Mouse (Mus musculus) embryonic facial prominence, embryonic 14.5 days (tissue): ENCODE results near the gene Dennd6b. TPM values are rescaled to one million over a fixed set of nuclear protein-coding genes. Genes with fewer than 3 reads are reported as not detected.
A peak's percentile ranks its signal among the peaks of the same experiment; 100 is the strongest.

Source experiments
- ATAC-seq: fragments of 200-750 bp; cut with Nextera tagmentation; 2 replicates; pipeline ENCODE4 v1.8.0; 2017; ENCODE audit warnings: low read depth, moderate number of reproducible peaks, moderate TSS enrichment
- DNase-seq: peaks from one replicate; pipeline ENCODE4 v3.0.0-alpha.2; 2015; ENCODE audit warnings: low spot score
- H3K27ac ChIP-seq: fragments of 300-500 bp; sonication (generic); replicated peaks from 2 replicates; pipeline ENCODE4 v1.5.1; 2014; ENCODE audit warnings: low read depth, mild to moderate bottlenecking, low read length, moderate library complexity
- H3K27me3 ChIP-seq: fragments of 300-500 bp; sonication (generic); replicated peaks from 2 replicates; pipeline ENCODE4 v1.6.1; 2014; ENCODE audit warnings: low read length; ENCODE audit not compliant: control insufficient read depth, insufficient read depth
- H3K36me3 ChIP-seq: fragments of 300-500 bp; sonication (generic); 2 replicates; pipeline ENCODE4 v1.6.1; 2014; ENCODE audit warnings: low read length, mixed read lengths; ENCODE audit not compliant: control insufficient read depth, insufficient read depth
- H3K4me1 ChIP-seq: fragments of 300-500 bp; sonication (generic); 2 replicates; pipeline ENCODE4 v1.6.1; 2014; ENCODE audit warnings: antibody characterized with exemption, low read length; ENCODE audit not compliant: control insufficient read depth, insufficient read depth
- H3K4me2 ChIP-seq: fragments of 300-500 bp; sonication (generic); 2 replicates; pipeline ENCODE4 v1.6.1; 2014; ENCODE audit warnings: low read depth, mild to moderate bottlenecking, low read length, moderate library complexity, mixed read lengths
- H3K4me3 ChIP-seq: fragments of 300-500 bp; sonication (generic); 2 replicates; pipeline ENCODE4 v1.5.1; 2014; ENCODE audit warnings: low read depth, mild to moderate bottlenecking, low read length
- H3K9ac ChIP-seq: fragments of 300-500 bp; sonication (generic); 2 replicates; pipeline ENCODE4 v1.6.1; 2014; ENCODE audit warnings: low read depth, mild to moderate bottlenecking, low read length, moderate library complexity, mixed read lengths
- H3K9me3 ChIP-seq: fragments of 300-500 bp; sonication (generic); 2 replicates; pipeline ENCODE4 v1.6.1; 2016; ENCODE audit warnings: low read length; ENCODE audit not compliant: control insufficient read depth
- WGBS: fragments of 180-500 bp; shearing (Covaris S2); extraction: QIAGEN DNeasy Blood & Tissue Kit; methylation state at CpG from one replicate; pipeline ENCODE4 v1.1.7; 2014; 5-methylcytosine and 5-hydroxymethylcytosine counted together
- polyA plus RNA-seq: library from polyadenylated mRNA; unstranded; fragments of >200 nt; fragmentation: Nextera tagmentation; extraction: Ambion mirVana; gene quantifications from 2 replicates; pipeline ENCODE4 v1.2.1, GENCODE M21; 2014

Dennd6b gene
- polyA plus RNA-seq, 1 experiment from 2014 or later: 11.4 TPM

DNA sequence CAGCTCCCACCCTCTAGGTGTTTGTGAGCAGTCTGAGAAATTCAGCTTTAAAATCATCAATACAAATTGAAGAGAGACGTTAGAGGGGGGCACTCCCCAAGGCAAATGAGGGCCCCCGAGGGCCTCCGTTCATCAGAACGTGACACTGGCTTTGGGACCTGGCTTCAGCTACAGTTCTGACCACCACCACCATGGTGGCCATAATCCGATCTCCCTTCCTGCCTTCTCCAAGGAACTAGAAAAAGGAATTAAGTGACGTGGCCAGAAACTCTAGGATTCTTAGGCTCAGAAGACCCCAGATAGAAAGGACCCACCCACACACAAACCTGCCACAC lies 16.7 kb downstream of the Dennd6b start:
- peak overlapping the region; percentile 62 for H3K4me2 ChIP-seq
- no peak for ATAC-seq
- H3K9ac ChIP-seq: peak overlapping the region; percentile 93
- H3K4me1 ChIP-seq: peaks cover 54% of the 10 kb centered on the region
- H3K4me3 ChIP-seq: peak overlapping the region; percentile 88
- DNase-seq: no peak
- H3K9me3 ChIP-seq: no peaks in the 10 kb centered on the region
- WGBS: 2% methylated on average over 6 of the region's 6 CpGs
- H3K36me3 ChIP-seq: no peaks in the 10 kb centered on the region
- peak overlapping the region; percentile 94 for H3K27ac ChIP-seq
- no peaks in the 10 kb centered on the region for H3K27me3 ChIP-seq

DNA sequence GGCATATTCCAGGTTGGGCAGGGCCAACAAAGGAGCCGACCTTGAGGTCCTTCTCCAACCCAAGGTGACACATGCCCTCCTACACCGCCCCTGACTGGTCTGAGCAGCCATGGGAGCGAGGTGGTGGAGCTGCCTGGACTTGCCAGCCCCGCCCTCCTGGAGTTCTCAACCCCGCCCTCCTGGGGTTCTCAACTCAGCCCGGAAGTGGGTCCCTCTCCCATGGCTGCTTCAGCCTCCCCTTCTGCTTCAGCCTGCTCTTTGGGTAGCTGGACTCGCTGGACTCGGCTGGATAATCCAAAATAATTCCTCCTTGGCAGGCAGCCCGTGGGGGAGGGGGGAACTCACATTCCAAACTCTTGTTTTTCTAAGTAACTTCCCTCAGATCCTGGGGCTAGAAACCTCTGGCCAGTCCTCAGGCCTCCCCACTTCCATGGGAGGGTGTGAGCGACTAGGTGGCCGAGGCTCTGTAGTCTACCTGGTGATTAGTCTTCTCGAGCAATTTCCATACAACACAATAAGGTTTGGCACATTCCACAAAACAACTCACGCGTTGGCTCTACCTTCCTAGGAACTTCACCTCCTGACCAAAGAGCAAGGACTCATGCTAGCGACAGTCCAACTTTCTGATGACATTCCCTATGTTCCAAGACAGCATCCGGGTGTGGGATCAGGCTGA lies 17.2 kb downstream of the Dennd6b start:
- peaks cover 59% of the 10 kb centered on the region for H3K4me1 ChIP-seq
- H3K27ac ChIP-seq: peak overlapping the region; percentile 94
- H3K36me3 ChIP-seq: no peaks in the 10 kb centered on the region
- H3K4me3 ChIP-seq: peak overlapping the region; percentile 88
- peak; percentile 30 for ATAC-seq
- H3K27me3 ChIP-seq: no peaks in the 10 kb centered on the region
- peak overlapping the region; percentile 93 for H3K9ac ChIP-seq
- H3K9me3 ChIP-seq: no peaks in the 10 kb centered on the region
- DNase-seq: peak; percentile 93
- WGBS: 2% methylated on average over 13 of the region's 16 CpGs
- peak overlapping the region; percentile 62 for H3K4me2 ChIP-seq

DNA sequence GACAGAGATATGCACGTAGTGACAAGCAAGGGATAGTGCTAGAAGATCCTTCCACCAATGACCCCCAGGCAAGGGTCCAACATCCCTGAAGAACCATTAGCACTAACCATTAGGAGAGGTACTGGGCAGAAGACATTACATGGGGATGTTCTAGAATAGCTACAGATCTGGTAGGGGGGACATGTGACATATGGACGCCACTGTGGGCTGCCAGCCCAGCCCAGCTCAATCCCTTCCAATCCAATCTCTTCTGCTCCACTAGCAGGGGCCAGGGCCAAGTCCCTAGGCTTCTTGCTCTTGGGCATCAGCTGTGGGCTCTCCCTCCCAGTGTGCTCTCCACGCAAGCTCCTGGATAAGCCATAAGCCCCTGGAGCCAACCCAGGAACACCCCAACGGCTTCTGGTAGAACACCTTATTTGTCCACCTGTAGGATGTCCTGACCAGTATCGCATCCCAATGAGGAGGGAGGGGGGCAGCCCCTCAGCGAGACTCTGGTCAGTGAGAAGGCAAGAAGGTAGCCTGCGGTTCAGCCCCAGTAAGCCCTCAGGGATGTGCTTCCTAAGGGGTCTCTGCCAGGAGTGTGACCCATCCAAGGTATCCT lies 17.9 kb downstream of the Dennd6b start:
- no peak for DNase-seq
- peak overlapping the region; percentile 93 for H3K9ac ChIP-seq
- H3K9me3 ChIP-seq: no peaks in the 10 kb centered on the region
- 72% methylated on average over 7 of the region's 7 CpGs for WGBS
- H3K27ac ChIP-seq: peak overlapping the region; percentile 94
- no peak for ATAC-seq
- H3K4me2 ChIP-seq: peak overlapping the region; percentile 62
- no peaks in the 10 kb centered on the region for H3K36me3 ChIP-seq
- H3K4me1 ChIP-seq: peaks cover 66% of the 10 kb centered on the region
- no peaks in the 10 kb centered on the region for H3K27me3 ChIP-seq
- peak overlapping the region; percentile 88 for H3K4me3 ChIP-seq

DNA sequence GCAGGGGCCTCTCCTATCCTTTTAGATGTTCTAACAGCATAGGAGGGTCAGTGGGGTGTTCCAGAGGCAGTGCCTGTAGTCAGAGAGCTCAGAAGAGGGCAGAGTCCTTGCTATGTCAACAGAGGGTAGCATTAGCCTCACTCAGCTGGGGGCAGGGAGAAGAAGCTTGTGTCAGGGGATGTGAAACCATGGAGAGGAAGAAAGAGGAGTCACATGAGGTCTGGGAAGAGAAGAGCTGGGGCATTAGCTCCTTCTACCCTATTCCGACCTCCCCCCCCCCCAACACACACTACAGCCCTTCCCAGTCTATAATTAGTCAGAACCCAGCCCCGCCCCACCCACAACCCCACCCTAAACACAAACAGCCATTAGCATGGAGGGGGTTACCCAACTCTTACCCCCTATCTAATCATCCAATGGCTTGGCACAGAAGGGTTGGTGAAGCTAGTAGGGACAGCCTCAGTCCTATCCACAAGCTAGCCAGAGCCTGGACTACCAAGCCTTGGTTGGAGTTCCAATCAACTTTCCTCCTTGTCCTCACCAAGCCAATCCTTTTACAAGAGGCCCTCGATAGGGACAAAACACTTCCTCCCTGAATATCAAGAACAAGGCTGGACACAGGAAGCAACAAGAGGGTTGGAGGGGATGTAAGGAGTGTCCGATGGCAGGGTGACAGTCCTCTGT lies 18.6 kb downstream of the Dennd6b start:
- Histone ChIP-seq H3K36me3 (no peaks in the 10 kb centered on the region), H3K4me1 (peaks cover 70% of the 10 kb centered on the region), H3K9ac (peak overlapping the region; percentile 93; the same call in 1 of the 2 replicates), H3K4me3 (no peak overlapping the region), H3K27ac (peak overlapping the region; percentile 94), H3K4me2 (peak overlapping the region; percentile 62), H3K9me3 (no peaks in the 10 kb centered on the region), H3K27me3 (no peaks in the 10 kb centered on the region)
- DNase-seq: no peak
- 68% methylated on average over 4 of the region's 4 CpGs for WGBS
- no peak for ATAC-seq

DNA sequence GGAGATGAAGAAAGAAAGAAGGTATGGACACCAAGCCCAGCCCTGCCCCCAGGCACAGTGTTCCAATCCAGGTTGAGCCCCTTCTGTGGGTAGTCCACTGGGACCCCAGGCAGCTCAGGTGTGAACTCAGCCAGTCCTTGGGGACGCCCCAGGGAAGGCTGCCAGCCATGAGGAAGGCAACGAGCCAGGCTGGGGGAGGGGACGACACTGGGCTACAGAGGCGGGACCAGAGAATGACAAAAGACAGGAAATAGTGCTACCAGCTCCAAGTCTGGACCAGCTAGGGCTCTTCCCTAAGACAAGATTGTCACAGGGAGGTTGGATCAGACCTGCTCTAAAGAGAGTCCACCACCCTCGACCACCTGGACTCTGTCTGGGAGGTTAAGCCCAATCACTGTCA lies 19.2 kb downstream of the Dennd6b start:
- Histone ChIP-seq H3K9ac (0 out of 2 replicates have a peak overlapping the region, but pooled peaks have one; percentile 32), H3K27me3 (no peaks in the 10 kb centered on the region), H3K4me3 (no peak overlapping the region), H3K36me3 (no peaks in the 10 kb centered on the region), H3K27ac (peak overlapping the region; percentile 30), H3K4me1 (peaks cover 70% of the 10 kb centered on the region), H3K9me3 (no peaks in the 10 kb centered on the region), H3K4me2 (peak overlapping the region; percentile 62)
- WGBS: 32% methylated on average over 4 of the region's 5 CpGs
- no peak for DNase-seq
- peak; percentile 4; the same call in 1 of the 2 replicates for ATAC-seq

DNA sequence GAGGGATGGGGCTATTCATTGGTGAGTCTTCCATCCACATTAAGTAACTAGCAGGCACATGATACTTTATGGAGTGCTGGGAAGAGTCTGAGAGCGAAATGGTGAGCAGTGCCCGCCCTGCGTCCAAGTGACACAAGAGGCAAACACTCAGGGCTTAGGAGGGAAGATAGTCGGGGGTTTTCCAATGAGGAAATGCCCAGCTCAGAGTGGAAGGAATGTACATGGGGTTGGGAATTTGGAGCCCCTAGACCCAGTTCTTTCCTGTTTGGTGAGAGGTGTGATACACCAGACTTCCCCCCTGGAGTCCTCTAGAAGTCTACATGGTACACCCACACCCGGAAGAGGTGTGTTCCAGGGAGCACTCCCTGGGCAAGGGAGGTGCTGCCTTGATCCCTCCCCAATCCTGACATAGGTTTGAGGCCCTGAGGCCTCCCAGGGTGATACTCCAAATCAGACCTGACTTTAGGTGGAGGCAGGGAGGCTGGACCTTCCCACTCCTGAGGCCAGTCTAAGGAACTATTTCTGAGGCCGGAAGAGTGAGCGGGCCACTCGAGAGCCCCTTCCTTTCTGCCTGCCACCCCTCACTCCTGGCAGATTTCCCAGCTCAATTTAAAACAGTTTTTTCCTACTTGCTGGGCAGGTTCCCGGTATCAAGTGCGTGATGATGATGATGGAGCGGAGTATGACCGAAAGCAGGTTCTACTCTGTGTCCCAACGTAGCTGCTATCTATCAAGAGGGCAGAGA lies 20.7 kb downstream of the Dennd6b start:
- H3K36me3 ChIP-seq: no peaks in the 10 kb centered on the region
- peak overlapping the region; percentile 73; the same call in 1 of the 2 replicates for H3K27ac ChIP-seq
- ATAC-seq: no peak
- no peak overlapping the region for H3K9ac ChIP-seq
- H3K4me3 ChIP-seq: no peak overlapping the region
- no peaks in the 10 kb centered on the region for H3K27me3 ChIP-seq
- no peaks in the 10 kb centered on the region for H3K9me3 ChIP-seq
- whole genome bisulfite sequencing: 72% methylated on average over 13 of the region's 13 CpGs
- H3K4me1 ChIP-seq: peaks cover 72% of the 10 kb centered on the region
- H3K4me2 ChIP-seq: no peak overlapping the region
- DNase-seq: no peak

DNA sequence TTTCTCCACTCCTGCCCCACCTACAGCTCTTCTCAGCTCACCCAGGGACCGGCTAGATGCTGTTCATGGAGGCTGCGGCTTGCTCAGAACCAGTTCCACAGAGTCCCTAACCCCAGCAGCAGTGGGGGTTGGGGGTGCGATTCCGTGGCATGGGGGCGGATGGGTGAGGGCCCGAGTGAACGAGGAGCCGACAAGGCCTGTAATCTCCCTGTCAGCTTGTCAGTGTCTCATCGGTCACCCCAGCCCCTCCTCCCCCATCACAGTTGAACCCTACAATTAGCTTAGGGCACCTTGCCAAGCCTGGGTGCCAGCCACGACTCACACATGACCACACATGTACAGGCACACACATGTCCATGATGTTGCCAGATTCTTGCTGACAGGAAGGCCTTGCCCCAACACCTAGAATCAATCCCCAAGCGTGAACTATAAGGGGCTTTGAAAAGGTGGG lies 21.4 kb downstream of the Dennd6b start:
- DNase-seq (no peak), ATAC-seq (no peak)
- 55% methylated on average over 11 of the region's 11 CpGs for WGBS
- Histone ChIP-seq H3K4me3 (no peak overlapping the region), H3K9me3 (no peaks in the 10 kb centered on the region), H3K27ac (peak overlapping the region; percentile 73; the same call in 1 of the 2 replicates), H3K36me3 (no peaks in the 10 kb centered on the region), H3K4me1 (peaks cover 78% of the 10 kb centered on the region), H3K4me2 (peak overlapping the region; percentile 100; the same call in 1 of the 2 replicates), H3K9ac (no peak overlapping the region), H3K27me3 (no peaks in the 10 kb centered on the region)

DNA sequence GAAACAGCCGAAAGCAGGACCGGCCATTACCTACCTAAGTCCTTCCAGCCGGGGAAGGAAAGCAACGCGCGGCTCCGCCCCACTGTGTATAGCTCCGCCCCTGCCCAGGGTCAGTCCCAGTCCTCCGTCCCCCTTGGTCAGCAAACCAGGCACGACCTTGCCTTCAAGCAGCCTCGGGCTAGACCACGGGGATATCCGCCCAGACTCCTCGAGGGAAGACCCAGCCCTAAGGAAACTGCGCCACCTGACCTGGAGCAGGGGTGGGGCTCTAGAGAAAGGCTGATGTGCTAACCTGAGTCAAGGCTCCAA lies 22.4 kb downstream of the Dennd6b start:
- Histone ChIP-seq H3K4me3 (peak overlapping the region; percentile 58), H3K4me1 (peaks cover 83% of the 10 kb centered on the region), H3K4me2 (peak overlapping the region; percentile 100), H3K9me3 (no peaks in the 10 kb centered on the region), H3K9ac (peak overlapping the region; percentile 76), H3K36me3 (0 out of 2 replicates have a peak, but pooled peaks cover 3% of the 10 kb centered on the region), H3K27me3 (no peaks in the 10 kb centered on the region), H3K27ac (peak overlapping the region; percentile 73)
- ATAC-seq (peak; percentile 3; the same call in 1 of the 2 replicates), DNase-seq (no peak)
- 2% methylated on average over 9 of the region's 15 CpGs for WGBS
